Mouse (Mus musculus) lung, embryonic 14.5 days (tissue): ENCODE measurements around the gene Gnl3l. TPM values are rescaled to one million over a fixed set of nuclear protein-coding genes. Genes with fewer than 3 reads are reported as not detected.

ENCODE experiments used
- ATAC-seq: fragments of 200-750 bp; cut with Nextera tagmentation; 2 replicates; pipeline ENCODE4 v1.8.0; 2017; ENCODE audit warnings: mild to moderate bottlenecking, moderate TSS enrichment, moderate library complexity; ENCODE audit not compliant: insufficient read depth
- DNase-seq: peaks from one replicate; pipeline ENCODE4 v3.0.0-alpha.2; 2015
- H3K27ac ChIP-seq: fragments of 300-500 bp; sonication (generic); 2 replicates; pipeline ENCODE4 v1.5.1; 2014; ENCODE audit warnings: low read depth, mild to moderate bottlenecking, moderate library complexity
- H3K27me3 ChIP-seq: fragments of 300-500 bp; sonication (generic); 2 replicates; pipeline ENCODE4 v1.6.1; 2014; ENCODE audit warnings: low read length, control low read depth; ENCODE audit not compliant: insufficient read depth
- H3K36me3 ChIP-seq: fragments of 300-500 bp; sonication (generic); 2 replicates; pipeline ENCODE4 v1.6.1; 2014; ENCODE audit warnings: control low read depth; ENCODE audit not compliant: insufficient read depth
- H3K4me1 ChIP-seq: fragments of 300-500 bp; sonication (generic); 2 replicates; pipeline ENCODE4 v1.6.1; 2014; ENCODE audit warnings: antibody characterized with exemption, control low read depth; ENCODE audit not compliant: insufficient read depth
- H3K4me2 ChIP-seq: fragments of 300-500 bp; sonication (generic); 2 replicates; pipeline ENCODE4 v1.6.1; 2014; ENCODE audit warnings: mild to moderate bottlenecking
- H3K4me3 ChIP-seq: fragments of 300-500 bp; sonication (generic); 2 replicates; pipeline ENCODE4 v1.5.1; 2014; ENCODE audit warnings: low read depth, low read length
- H3K9ac ChIP-seq: fragments of 300-500 bp; sonication (generic); 2 replicates; pipeline ENCODE4 v1.6.1; 2014
- H3K9me3 ChIP-seq: fragments of 300-500 bp; sonication (generic); 2 replicates; pipeline ENCODE4 v1.6.1; 2016; ENCODE audit warnings: low read depth, low read length, control low read depth
- CTCF ChIP-seq: IDR thresholded peaks from 2 replicates; pipeline ENCODE4 v1.5.1; 2016; ENCODE audit warnings: antibody characterized with exemption, low read depth
- WGBS: fragments of 180-500 bp; shearing (Covaris S2); extraction: QIAGEN DNeasy Blood & Tissue Kit; methylation state at CpG from one replicate; pipeline ENCODE4 v1.1.7; 2014; 5-methylcytosine and 5-hydroxymethylcytosine counted together
- polyA plus RNA-seq: library from polyadenylated mRNA; unstranded; fragments of >200 nt; fragmentation: Nextera tagmentation; extraction: Ambion mirVana; gene quantifications from 2 replicates; pipeline ENCODE4 v1.2.1, GENCODE M21; 2014

Gnl3l gene
- 27.0 and 29.4 TPM in 2 replicates for polyA plus RNA-seq

DNA sequence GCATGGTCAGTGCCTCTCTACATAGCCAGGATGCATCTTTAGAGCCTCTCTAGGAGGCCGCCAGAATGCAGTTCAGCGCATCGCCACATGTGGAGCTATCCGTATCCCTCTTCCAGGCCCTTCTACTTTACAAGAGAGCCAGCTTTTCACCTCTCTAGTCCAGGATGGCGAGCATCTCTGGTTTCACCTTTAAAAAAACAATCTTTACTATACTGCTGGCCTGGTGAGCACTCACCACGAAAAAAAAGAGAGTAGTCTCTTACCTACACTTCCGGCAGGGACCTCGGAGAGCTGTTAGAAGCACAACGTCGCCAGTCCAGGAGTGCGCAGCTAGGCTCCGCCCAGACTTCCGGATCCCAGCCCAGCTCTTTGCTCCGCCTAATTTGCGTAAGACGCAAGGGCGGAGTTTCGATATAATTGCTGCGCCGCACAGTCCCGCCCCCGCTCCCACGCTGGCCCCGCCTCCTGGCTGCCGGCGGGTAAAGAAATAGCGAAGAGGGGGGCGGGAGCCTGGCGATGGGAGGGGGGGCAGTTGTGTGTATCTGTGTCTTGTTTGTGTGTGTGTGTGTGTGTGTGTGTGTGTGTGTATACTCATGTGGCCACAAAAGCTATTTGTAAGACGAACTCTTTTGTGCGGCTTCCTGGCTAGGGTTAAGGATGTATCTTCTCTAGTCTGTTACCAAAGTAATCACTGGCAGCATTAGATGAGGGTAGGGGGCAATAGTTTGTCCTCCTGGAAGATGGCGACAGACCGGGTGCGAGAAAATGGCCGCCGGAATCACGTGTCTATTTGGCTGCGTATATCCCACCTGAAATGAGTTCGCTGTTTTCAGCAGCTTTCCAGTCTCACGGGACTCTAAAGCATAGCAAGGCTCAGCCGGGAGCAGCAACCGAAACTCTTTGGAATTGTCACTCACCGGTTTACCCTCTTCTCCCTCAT is at the start of gene Gnl3l:
Gene Gnl3l, minus strand, starts transcription at position 385 of the 940 bp plus-strand sequence.
- Histone ChIP-seq H3K27ac (peak within 1 kb of the TSS; percentile 67), H3K4me3 (peak within 1 kb of the TSS; percentile 45), H3K9ac (peak within 1 kb of the TSS; percentile 46), H3K27me3 (no peaks in the 10 kb centered on the region), H3K36me3 (0 out of 2 replicates have a peak, but pooled peaks cover 8% of the 10 kb centered on the region), H3K4me1 (no peaks in the 10 kb centered on the region), H3K4me2 (peak within 1 kb of the TSS; percentile 62), H3K9me3 (no peaks in the 10 kb centered on the region)
- TF ChIP-seq CTCF = peak; percentile 66
- WGBS = 15% methylated on average over 43 of the region's 43 CpGs
- DNase-seq (peak; percentile 96), ATAC-seq (peak; percentile 97)

- WGBS = 82% methylated on average over 7 of the region's 7 CpGs
- no peak for TF ChIP-seq CTCF
Observed at GRCm38 (mm10) chrX:151066071-151066666, 49.0 kb upstream of the Gnl3l start.

GRCm38 (mm10) chrX:151061615-151062299 is 44.6 kb upstream of the Gnl3l start:
- Histone ChIP-seq H3K4me2 (no peak overlapping the region), H3K9ac (no peak overlapping the region), H3K9me3 (no peaks in the 10 kb centered on the region), H3K27ac (no peak overlapping the region), H3K36me3 (0 out of 2 replicates have a peak, but pooled peaks cover under 1% of the 10 kb centered on the region), H3K4me1 (no peaks in the 10 kb centered on the region), H3K27me3 (no peaks in the 10 kb centered on the region), H3K4me3 (no peak overlapping the region)
- 47% methylated on average over 3 of the region's 3 CpGs for WGBS
- no peak for ATAC-seq
- DNase-seq = no peak
- no peak for TF ChIP-seq CTCF

More at GRCm38 (mm10) chrX:151066071-151066666, 49.0 kb upstream of the Gnl3l start:
- no peak for DNase-seq
- H3K27me3 ChIP-seq = no peaks in the 10 kb centered on the region
- H3K9ac ChIP-seq = no peak overlapping the region
- no peak overlapping the region for H3K4me2 ChIP-seq
- H3K9me3 ChIP-seq = no peaks in the 10 kb centered on the region
- H3K27ac ChIP-seq = no peak overlapping the region
- H3K36me3 ChIP-seq = peaks cover 15% of the 10 kb centered on the region; the same call in 1 of the 2 replicates
- no peaks in the 10 kb centered on the region for H3K4me1 ChIP-seq
- no peak overlapping the region for H3K4me3 ChIP-seq
- no peak for ATAC-seq

DNA sequence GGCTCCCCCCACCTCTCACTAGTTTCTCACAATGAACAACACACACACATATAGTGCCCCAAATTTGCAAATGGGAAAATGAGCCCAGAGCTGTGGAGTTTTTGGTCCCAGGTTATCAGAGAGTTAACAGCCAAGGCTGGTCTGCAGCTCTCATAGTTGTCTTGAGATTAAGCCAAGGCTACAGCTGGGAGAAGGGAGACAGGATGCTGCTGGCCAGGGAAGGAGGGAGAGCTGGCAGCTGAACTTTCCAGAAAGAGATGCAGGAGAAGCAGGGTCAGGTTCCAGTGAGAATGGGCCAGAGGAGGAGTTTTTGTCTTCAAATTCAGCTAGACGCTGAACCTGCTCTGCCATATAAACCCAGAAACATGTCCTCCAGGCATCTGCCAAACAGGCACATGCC is 42.2 kb upstream of the Gnl3l start:
- TF ChIP-seq CTCF = no peak
- 87% methylated on average over 1 of the region's 1 CpGs for WGBS

GRCm38 (mm10) chrX:151055559-151055958 is 38.4 kb upstream of the Gnl3l start:
- no peak for TF ChIP-seq CTCF
- Histone ChIP-seq H3K4me1 (no peaks in the 10 kb centered on the region), H3K36me3 (0 out of 2 replicates have a peak, but pooled peaks cover 6% of the 10 kb centered on the region), H3K4me3 (no peak overlapping the region), H3K9me3 (no peaks in the 10 kb centered on the region), H3K4me2 (no peak overlapping the region), H3K27ac (no peak overlapping the region), H3K27me3 (no peaks in the 10 kb centered on the region), H3K9ac (no peak overlapping the region)
- ATAC-seq = peak; percentile 88
- 23% methylated on average over 1 of the region's 1 CpGs for WGBS
- DNase-seq = peak; percentile 62

More for the DNA sequence above, 42.2 kb upstream of the Gnl3l start:
- Histone ChIP-seq H3K4me3 (no peak overlapping the region), H3K4me2 (no peak overlapping the region), H3K27me3 (no peaks in the 10 kb centered on the region), H3K9me3 (no peaks in the 10 kb centered on the region), H3K27ac (no peak overlapping the region), H3K36me3 (0 out of 2 replicates have a peak, but pooled peaks cover 2% of the 10 kb centered on the region), H3K9ac (no peak overlapping the region), H3K4me1 (no peaks in the 10 kb centered on the region)
- no peak for ATAC-seq
- peak; percentile 5 for DNase-seq

DNA sequence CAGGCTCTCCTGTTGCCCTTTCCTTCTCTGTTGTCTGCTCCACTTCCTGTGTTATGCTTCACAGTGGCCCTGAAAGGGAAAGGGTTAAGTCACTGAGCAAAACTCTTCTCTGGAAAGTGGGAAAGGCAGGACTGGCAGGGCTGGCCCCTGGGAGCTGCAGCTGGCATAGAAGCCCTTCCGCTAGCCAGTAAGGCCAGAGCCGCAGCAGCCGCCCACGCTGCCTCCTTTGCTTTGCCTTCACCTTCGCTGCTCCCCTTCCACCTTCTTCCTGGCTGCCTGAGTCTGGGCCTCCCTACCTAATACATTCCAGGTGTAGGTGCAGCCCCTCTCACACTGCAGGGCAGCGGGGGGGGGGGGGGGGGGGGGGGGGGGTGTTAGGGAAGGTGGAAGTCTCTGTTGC is 37.4 kb upstream of the Gnl3l start:
- Histone ChIP-seq H3K36me3 (0 out of 2 replicates have a peak, but pooled peaks cover 6% of the 10 kb centered on the region), H3K4me2 (peak overlapping the region; percentile 27; the same call in 1 of the 2 replicates), H3K27me3 (no peaks in the 10 kb centered on the region), H3K4me3 (no peak overlapping the region), H3K9ac (no peak overlapping the region), H3K9me3 (no peaks in the 10 kb centered on the region), H3K27ac (no peak overlapping the region), H3K4me1 (no peaks in the 10 kb centered on the region; the same call in 1 of the 2 replicates)
- 32% methylated on average over 3 of the region's 6 CpGs for WGBS
- TF ChIP-seq CTCF = no peak
- ATAC-seq = no peak
- peak; percentile 32 for DNase-seq
